Mouse (Mus musculus) embryonic fibroblast, embryonic 13.5 days (primary cell): ENCODE results near the gene Aicda.

Source experiments
- CTCF ChIP-seq: IDR thresholded peaks from 2 replicates; pipeline ENCODE4 v1.5.1; 2011; ENCODE audit warnings: mild to moderate bottlenecking, control low read depth, low read length, moderate library complexity, borderline replicate concordance; ENCODE audit not compliant: insufficient read depth
- POLR2A ChIP-seq: IDR thresholded peaks from 2 replicates; pipeline ENCODE4 v1.6.1; 2011; ENCODE audit warnings: low read depth, mild to moderate bottlenecking, control low read depth, low read length, moderate library complexity

DNA sequence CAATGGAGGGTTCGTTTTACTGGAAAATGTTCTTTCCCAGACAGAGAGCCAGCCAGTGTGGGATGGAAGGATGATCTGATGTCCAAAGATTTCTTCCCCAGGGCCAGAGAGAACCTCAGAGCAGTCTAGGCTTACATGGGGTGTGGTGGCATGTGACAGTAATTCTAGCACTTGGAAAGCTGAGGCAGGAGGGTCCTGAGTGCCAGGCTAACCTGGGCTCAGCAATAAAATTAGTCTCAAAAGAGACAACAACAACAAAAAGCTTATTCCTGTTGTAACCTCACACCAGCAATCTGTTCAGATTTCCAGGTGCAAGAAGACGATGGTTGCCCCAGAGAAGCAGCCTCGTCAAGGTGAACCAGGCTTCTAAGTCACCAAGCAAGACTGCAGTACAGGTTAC, 48.1 kb upstream of the Aicda start, which contains the start of gene Mfap5:
- TF ChIP-seq POLR2A (no peak), CTCF (no peak)
